Mouse (Mus musculus): ENCODE measurements at regions not wholly inside any gene's neighbourhood (a gene's known extent, or its start where the extent isn't known, plus 50 kb on each side); places are given as distances from the start of the nearest gene placed in this dataset.

DNA sequence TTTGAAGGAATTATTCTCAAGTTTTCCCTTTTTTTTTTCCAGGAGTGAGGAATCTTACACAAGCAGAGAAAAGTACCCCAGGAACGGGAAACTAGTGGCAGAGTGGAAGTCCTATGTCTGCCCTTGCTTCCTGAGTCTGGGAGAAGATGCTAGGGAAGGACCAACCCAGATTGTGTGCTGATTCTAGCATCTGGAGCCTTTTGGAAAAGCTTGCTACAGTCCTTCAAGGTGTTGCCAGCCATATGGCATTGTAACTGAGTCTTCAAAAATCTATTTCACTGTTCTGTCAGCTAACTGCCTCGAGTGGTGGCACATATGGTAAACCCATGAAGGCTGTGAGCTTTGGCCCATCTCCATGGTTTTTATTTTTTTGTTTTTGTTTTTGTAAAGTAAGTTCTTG is 432.3 kb downstream of the Adamts20 start:
- 74% methylated on average over 2 of the region's 2 CpGs for WGBS
- TF ChIP-seq CTCF (IDR thresholded peaks at IDR 0.05; ENCODE audit: borderline replicate concordance, control insufficient read depth, extremely low read depth, insufficient read depth, low read length, poor library complexity): no peak
- no peak for TF ChIP-seq POLR2A (IDR thresholded peaks at IDR 0.05; ENCODE audit: control insufficient read depth, extremely low read depth, insufficient read depth, low read length, poor library complexity)
- Histone ChIP-seq H3K27ac (ENCODE audit: control insufficient read depth, insufficient read depth, low read length) (no peak overlapping the region), H3K4me3 (ENCODE audit: control insufficient read depth, insufficient read depth, low read length) (no peak overlapping the region), H3K27me3 (ENCODE audit: control insufficient read depth, insufficient read depth, low read length) (no peaks in the 10 kb centered on the region), H3K36me3 (ENCODE audit: control insufficient read depth, insufficient read depth, low read length) (no peaks in the 10 kb centered on the region), H3K4me1 (replicated peaks; ENCODE audit: control insufficient read depth, insufficient read depth, low read length) (no peaks in the 10 kb centered on the region)
- no peak for DNase-seq

- DNase-seq: no peak
- Histone ChIP-seq H3K27ac (ENCODE audit: control insufficient read depth, insufficient read depth, low read length) (no peak overlapping the region), H3K27me3 (ENCODE audit: control insufficient read depth, insufficient read depth, low read length) (no peaks in the 10 kb centered on the region), H3K4me1 (replicated peaks; ENCODE audit: control insufficient read depth, insufficient read depth, low read length) (no peaks in the 10 kb centered on the region; the same call in 1 of the 2 replicates), H3K4me3 (ENCODE audit: control insufficient read depth, insufficient read depth, low read length) (no peak overlapping the region), H3K36me3 (ENCODE audit: control insufficient read depth, insufficient read depth, low read length) (no peaks in the 10 kb centered on the region)
- TF ChIP-seq CTCF (IDR thresholded peaks at IDR 0.05; ENCODE audit: borderline replicate concordance, control insufficient read depth, extremely low read depth, insufficient read depth, low read length, poor library complexity): no peak
- no peak for TF ChIP-seq POLR2A (IDR thresholded peaks at IDR 0.05; ENCODE audit: control insufficient read depth, extremely low read depth, insufficient read depth, low read length, poor library complexity)
- WGBS: 88% methylated on average over 16 of the region's 16 CpGs
These were observed 430.5 kb upstream of the Prickle1 start for GRCm38 (mm10) chr15:94025996-94026696.

GRCm38 (mm10) chr15:94025239-94025971 is 429.7 kb upstream of the Prickle1 start:
- no peak overlapping the region for H3K27ac ChIP-seq (ENCODE audit: control insufficient read depth, insufficient read depth, low read length)
- H3K36me3 ChIP-seq (ENCODE audit: control insufficient read depth, insufficient read depth, low read length): no peaks in the 10 kb centered on the region
- H3K27me3 ChIP-seq (ENCODE audit: control insufficient read depth, insufficient read depth, low read length): no peaks in the 10 kb centered on the region
- no peak overlapping the region for H3K4me3 ChIP-seq (ENCODE audit: control insufficient read depth, insufficient read depth, low read length)
- no peak for TF ChIP-seq POLR2A (IDR thresholded peaks at IDR 0.05; ENCODE audit: control insufficient read depth, extremely low read depth, insufficient read depth, low read length, poor library complexity)
- TF ChIP-seq CTCF (IDR thresholded peaks at IDR 0.05; ENCODE audit: borderline replicate concordance, control insufficient read depth, extremely low read depth, insufficient read depth, low read length, poor library complexity): no peak
- 89% methylated on average over 20 of the region's 20 CpGs for WGBS
- no peak for DNase-seq
- H3K4me1 ChIP-seq (replicated peaks; ENCODE audit: control insufficient read depth, insufficient read depth, low read length): no peaks in the 10 kb centered on the region; the same call in 1 of the 2 replicates

GRCm38 (mm10) chr15:94024806-94025205 is 429.1 kb upstream of the Prickle1 start:
- no peak for TF ChIP-seq CTCF (IDR thresholded peaks at IDR 0.05; ENCODE audit: borderline replicate concordance, control insufficient read depth, extremely low read depth, insufficient read depth, low read length, poor library complexity)
- TF ChIP-seq POLR2A (IDR thresholded peaks at IDR 0.05; ENCODE audit: control insufficient read depth, extremely low read depth, insufficient read depth, low read length, poor library complexity): no peak
- no peak overlapping the region for H3K27ac ChIP-seq (ENCODE audit: control insufficient read depth, insufficient read depth, low read length)
- no peaks in the 10 kb centered on the region for H3K36me3 ChIP-seq (ENCODE audit: control insufficient read depth, insufficient read depth, low read length)
- whole genome bisulfite sequencing: 97% methylated on average over 3 of the region's 3 CpGs
- H3K4me3 ChIP-seq (ENCODE audit: control insufficient read depth, insufficient read depth, low read length): no peak overlapping the region
- no peaks in the 10 kb centered on the region; the same call in 1 of the 2 replicates for H3K4me1 ChIP-seq (replicated peaks; ENCODE audit: control insufficient read depth, insufficient read depth, low read length)
- H3K27me3 ChIP-seq (ENCODE audit: control insufficient read depth, insufficient read depth, low read length): no peaks in the 10 kb centered on the region
- DNase-seq: no peak

GRCm38 (mm10) chr15:94024126-94024730 is 428.5 kb upstream of the Prickle1 start:
- no peaks in the 10 kb centered on the region; the same call in 1 of the 2 replicates for H3K4me1 ChIP-seq (replicated peaks; ENCODE audit: control insufficient read depth, insufficient read depth, low read length)
- no peaks in the 10 kb centered on the region for H3K27me3 ChIP-seq (ENCODE audit: control insufficient read depth, insufficient read depth, low read length)
- no peak overlapping the region for H3K27ac ChIP-seq (ENCODE audit: control insufficient read depth, insufficient read depth, low read length)
- TF ChIP-seq CTCF (IDR thresholded peaks at IDR 0.05; ENCODE audit: borderline replicate concordance, control insufficient read depth, extremely low read depth, insufficient read depth, low read length, poor library complexity) (no peak), POLR2A (IDR thresholded peaks at IDR 0.05; ENCODE audit: control insufficient read depth, extremely low read depth, insufficient read depth, low read length, poor library complexity) (no peak)
- WGBS: 71% methylated on average over 4 of the region's 4 CpGs
- no peaks in the 10 kb centered on the region for H3K36me3 ChIP-seq (ENCODE audit: control insufficient read depth, insufficient read depth, low read length)
- H3K4me3 ChIP-seq (ENCODE audit: control insufficient read depth, insufficient read depth, low read length): no peak overlapping the region
- DNase-seq: no peak

DNA sequence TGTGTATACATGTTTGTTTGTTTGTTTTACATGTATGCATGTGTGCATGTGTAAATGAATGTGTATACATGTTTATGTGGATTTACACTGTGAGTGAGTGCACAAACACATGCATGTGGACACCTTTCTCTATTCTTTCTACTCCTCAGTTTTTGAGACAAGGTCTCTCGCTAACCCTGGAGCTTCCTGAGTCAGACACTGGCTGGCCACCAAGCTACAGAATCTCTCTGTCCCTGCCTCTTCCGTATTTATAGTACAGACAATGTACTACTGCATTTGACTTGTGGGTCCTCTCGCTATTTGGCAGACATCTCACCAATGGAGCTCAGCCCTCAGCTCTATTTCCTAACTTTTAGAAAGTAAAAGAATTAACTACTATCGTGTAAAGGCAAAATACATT is 427.8 kb upstream of the Prickle1 start:
- DNase-seq: no peak
- Histone ChIP-seq H3K36me3 (ENCODE audit: control insufficient read depth, insufficient read depth, low read length) (no peaks in the 10 kb centered on the region), H3K27ac (ENCODE audit: control insufficient read depth, insufficient read depth, low read length) (no peak overlapping the region), H3K4me3 (ENCODE audit: control insufficient read depth, insufficient read depth, low read length) (no peak overlapping the region), H3K27me3 (ENCODE audit: control insufficient read depth, insufficient read depth, low read length) (no peaks in the 10 kb centered on the region), H3K4me1 (replicated peaks; ENCODE audit: control insufficient read depth, insufficient read depth, low read length) (no peaks in the 10 kb centered on the region; the same call in 1 of the 2 replicates)
- no peak for TF ChIP-seq POLR2A (IDR thresholded peaks at IDR 0.05; ENCODE audit: control insufficient read depth, extremely low read depth, insufficient read depth, low read length, poor library complexity)
- no peak for TF ChIP-seq CTCF (IDR thresholded peaks at IDR 0.05; ENCODE audit: borderline replicate concordance, control insufficient read depth, extremely low read depth, insufficient read depth, low read length, poor library complexity)
- WGBS: 95% methylated on average over 4 of the region's 4 CpGs
